Mouse (Mus musculus) ovary, postnatal 14 days (tissue): ENCODE measurements around the gene Zfp13.
A peak's percentile ranks its signal among the peaks of the same experiment; 100 is the strongest.
"Not testable (repeated sequence)": the region's sequence is repeated elsewhere in the genome, so short reads cannot be mapped to it uniquely, and the experiment has no call there.

Source experiments
- DNase-seq: peaks from one replicate; pipeline ENCODE4 v3.0.0; 2022; ENCODE audit warnings: low spot score

Gene Zfp13

DNA sequence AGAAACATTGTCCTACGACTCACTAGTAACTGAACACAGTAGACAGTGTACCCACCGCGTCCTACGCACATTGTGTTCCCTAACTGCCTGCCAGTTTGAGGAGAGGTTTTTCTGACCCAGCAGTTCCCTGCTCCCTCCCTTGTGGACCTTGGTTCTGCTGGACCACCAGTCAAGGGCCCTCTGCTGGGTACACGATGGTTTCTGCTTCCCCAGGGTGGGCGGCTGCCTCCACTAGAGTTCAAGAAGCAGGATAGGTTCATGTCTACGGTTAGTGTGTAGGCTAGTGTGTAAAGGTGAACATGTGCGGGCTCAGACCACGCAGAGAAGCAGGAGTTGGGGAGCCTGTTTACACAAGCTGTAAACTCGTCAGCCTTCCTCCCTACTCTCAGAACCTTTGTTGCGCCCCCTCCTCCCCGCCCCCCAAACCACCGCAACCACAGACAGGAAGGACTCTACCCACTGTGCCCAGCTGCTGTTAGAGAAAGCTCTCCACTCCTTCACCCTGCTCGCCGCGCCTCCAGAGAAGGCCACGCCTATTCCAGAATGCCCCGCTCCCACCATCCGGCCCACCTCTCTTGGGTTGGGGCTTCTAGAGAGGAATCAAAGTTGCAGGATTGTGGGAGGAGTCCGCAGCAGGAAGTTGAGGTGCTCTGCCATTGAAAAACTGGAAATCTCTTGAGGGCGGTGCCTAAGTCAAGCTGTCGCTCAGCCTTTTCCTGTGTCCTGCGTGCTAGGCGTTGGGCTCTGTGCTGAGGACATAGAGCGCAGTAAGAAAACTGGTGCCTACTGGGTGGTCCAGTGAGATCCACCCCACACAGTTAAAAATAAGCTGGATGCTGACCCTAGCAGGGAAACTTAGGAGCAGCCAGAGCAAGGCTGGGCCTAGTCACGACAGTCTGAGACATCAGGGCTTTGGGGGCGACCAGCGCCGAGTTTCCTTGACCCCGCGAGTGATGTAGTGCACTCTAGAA is at the start of gene Zfp13:
Gene Zfp13 (minus strand): TSS at position 906 of the 971 bp plus-strand sequence.
- DNase-seq, result peak; percentile 72

DNA sequence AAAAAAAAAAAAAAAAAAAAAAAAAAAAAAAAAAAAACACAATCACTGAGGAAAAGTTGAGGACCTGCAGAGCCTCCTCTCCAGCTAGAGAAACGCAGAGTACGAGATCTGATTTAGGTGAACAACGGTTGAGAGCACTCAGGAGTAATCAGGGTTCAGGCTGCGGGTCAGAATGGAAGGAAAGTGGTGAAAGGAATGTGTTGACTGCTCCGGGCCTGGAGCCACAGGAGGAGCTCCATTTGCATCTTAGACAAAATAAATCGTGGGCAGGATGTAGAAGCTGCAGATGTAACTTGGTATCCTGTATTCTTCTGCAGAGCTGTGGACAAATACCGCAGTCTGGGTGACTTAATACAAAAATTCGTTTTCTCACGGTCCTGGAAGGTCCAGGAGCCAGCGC is 46.6 kb upstream of the Zfp13 start:
- no peak for DNase-seq

DNA sequence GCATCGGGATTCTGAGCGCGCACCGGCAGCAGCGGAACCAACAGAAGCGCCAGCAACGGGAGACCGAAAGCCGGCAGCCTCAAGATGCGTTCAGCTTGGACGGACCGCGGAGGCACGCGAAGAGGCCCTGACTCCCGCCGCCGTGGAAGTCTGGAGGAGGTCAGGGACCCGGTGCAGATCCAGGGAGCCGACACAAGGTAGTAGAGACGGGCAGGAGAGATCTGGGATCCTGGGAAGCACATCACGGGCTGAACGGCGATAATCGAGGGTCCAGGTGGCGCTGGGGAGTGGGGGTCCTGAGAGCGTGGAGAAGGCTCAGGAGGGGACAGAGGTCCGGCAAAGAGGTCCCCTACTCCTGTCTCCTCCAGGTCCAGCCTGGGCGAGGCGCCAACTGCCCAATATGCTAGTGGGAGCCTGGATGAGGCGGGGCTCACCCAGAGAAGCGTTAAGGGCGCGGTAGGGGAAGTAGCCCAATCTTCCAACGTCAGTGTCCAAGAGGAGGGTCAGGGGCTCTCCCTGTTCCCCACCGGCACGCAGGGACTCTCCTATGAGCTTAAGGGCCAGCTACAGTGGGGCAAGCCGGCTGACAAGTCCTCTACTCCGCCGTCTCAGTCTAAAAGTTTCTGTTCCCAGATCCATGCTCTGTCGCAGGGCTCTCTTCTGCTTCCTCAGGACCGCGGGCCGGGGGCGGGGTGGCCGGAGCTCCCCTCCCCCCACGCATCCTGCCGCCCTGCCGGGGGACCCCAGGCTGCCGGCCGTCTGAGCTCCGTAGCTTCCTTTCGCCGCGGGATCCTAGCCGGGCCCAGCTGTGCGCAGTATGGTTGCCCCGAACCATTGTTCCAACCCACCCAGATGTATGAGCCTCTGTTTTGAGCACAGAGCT is 45.6 kb upstream of the Zfp13 start, which contains the start of gene Mmp25:
Gene Mmp25 (minus strand): TSS at position 665 of the 883 bp plus-strand sequence.
- DNase-seq, result no peak

DNA sequence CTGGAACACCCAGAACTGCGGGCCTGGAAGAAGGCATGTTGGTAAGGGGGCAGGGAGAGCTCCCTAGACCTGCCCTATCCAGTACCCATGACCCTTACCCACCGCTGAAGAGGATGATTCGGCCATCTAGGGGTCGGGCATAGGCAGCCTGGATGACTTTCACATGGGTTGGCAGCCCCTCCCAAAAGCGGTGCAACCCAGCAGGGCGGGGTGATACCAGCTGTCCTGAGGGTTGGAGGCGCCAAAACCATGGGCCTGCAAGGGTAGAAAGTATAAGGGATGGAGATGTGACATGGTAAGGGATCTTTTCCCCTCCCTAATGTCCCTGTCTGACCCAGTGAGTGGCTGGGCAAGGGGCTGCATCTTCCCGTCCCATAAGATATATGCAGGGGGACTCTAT is 32.0 kb upstream of the Zfp13 start:
- no peak for DNase-seq

DNA sequence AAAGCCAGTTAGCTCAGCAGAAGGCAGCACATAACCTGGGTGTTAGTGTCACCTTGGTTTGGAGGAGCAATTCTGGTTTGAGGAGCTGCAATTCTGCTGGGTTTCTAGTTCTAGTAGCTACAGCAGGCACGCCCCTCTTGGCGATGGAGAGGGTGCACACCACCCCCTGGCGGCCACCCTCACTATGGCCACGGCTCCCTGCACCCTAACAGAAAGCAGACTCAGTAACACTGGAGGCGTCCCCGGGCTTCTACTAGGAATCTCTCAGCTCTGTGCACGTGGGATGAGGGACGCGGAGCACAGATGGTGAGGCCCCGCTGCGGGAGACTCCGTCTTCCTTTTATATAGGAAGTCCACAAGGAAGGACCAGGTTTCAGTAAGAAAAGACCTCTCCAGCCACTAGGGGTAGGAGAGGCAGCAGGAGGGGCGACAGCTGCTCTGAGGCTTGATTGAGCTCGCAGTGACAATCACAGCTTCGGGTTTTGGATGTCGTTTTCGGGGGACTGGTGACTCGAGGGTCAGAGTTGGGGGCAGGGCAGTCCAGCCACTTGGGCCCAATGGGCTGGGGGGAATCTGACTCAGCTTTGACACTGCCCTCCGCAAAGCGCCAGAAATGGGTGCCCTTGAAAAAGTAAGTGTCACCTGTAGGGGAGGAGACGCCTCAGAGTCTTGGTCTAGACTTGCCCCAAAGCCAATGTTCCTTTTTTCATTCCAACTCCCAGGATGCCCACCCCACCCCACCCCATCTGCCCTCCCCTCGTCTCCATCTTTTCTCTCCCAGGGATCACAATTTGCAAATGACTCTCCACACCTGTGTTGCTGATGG is 31.1 kb upstream of the Zfp13 start:
- peak; percentile 82 for DNase-seq

DNA sequence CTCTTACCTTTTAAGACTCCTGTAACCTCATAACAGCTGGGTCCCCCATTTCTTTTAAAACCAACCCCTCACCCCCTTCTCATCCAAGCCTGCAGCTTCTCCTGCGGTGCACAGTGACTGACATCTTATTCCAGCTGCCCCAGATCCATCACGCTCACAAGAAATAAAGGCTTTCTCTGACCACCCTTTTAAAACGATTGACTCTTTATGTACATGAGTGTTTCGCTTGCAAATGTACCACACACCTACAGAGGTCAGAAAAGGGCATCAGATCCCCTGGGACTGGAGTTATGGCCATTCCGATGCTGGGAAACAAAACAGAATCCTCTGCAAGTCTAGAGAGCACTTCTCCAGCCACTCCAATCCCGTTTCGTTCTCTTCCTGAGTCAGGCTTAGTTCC is 28.5 kb upstream of the Zfp13 start:
- no peak for DNase-seq

DNA sequence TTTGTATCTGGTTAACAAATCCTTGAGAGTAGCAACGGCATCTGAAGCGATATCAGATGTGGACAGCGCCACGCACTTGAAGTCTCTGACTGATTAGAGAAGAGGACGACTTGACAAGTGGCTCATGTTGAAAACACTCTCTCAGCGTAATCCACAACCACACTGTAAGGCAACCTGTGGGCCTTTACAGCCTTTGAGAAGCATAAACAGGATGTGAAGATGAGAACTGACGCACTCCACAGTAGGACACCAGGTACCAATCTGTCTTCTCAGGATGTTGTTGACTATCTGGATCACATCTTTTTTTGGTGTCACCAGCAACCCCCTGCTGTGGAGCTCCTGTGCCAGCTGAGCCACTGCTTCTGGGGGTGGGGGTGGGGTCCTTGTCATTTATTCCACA is 21.1 kb upstream of the Zfp13 start:
- DNase-seq, result no peak

DNA sequence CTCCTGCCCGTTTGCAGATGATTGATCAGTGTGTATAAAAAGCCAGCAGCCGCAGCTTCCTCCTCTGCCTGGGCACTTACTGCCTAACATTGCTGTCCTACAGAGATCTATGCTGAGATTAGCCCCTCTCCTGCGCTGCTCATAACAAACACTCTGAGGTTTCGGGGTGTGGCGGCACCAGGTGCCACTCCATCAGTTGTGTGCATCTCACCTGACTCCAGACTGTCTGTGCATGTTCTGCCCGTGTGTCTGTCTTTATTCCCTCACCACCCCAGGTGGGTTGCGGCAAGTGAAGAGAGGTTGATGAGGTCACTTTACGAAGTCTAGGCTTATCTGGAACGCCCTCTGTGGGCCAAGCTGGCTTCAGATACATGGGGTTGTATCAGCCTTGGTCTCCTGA is 17.8 kb upstream of the Zfp13 start:
- DNase-seq, result no peak

DNA sequence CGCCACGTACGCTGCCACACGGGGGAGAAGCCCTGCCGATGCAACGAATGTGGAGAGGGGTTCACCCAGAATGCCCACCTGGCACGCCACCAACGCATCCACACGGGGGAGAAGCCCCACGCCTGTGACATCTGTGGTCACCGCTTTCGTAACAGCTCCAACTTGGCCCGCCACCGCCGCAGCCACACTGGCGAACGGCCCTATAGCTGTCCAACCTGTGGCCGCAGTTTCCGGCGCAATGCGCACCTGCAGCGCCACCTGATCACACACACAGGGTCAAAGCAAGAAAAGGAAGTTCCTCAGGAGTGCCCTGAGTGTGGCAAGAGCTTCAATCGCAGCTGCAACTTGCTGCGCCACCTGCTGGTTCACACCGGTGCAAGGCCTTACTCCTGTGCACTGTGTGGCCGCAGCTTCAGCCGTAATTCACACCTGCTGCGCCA is 11.1 kb upstream of the Zfp13 start:
- DNase-seq, result no peak

DNA sequence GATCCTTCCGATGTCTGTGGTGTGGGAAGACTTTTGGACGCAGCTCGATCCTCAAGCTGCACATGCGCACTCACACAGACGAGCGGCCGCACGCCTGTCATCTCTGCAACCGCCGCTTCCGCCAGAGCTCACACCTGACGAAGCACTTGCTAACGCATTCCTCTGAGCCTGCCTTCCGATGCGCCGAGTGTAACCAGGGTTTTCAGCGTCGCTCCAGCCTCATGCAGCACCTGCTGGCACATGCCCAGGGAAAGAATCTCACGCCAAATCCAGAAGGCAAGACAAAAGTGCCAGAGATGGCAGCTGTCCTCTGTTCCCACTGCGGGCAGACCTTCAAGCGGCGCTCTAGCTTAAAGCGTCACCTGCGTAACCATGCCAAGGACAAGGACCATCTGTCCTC is 10.3 kb upstream of the Zfp13 start:
- DNase-seq, result no peak

DNA sequence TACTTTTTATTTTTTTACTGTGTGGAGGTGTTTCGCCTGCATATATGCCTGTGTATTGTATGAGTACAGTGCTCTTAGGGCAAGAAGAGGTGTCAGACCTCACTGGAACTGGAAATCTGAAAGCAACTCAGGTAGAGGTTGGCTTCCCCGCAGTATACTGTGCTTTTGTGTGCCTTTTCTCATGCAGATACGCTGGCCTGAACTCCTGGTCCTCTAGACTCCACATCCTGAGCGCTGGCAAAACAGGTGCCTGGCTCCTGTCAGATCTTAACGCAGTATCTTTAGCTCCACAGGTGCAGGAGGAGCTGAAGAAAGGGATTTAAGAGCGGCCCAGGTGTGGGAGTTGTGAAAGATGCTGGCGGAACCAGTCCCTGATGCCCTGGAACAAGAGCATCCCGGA is 5.9 kb upstream of the Zfp13 start:
- DNase-seq, result no peak

DNA sequence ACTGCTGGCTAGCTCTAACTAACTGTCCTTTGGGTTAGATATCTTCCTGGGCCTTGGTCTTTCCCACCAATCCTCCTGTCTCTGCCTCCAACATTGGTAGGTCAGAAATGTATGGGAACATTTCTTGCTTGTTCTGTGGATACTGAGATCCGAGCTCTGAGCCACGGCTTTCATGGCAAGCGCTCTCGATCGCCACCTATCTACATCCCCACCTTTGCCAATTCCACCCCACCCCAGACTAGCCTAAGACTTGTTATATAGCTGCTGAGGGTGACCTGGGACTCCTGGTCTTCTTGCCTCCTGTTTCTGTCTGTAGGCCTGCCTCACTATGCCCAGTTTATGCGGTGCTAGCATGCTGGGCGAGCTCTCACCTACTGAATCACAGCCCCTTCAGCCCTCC is 5.1 kb upstream of the Zfp13 start:
- no peak for DNase-seq

DNA sequence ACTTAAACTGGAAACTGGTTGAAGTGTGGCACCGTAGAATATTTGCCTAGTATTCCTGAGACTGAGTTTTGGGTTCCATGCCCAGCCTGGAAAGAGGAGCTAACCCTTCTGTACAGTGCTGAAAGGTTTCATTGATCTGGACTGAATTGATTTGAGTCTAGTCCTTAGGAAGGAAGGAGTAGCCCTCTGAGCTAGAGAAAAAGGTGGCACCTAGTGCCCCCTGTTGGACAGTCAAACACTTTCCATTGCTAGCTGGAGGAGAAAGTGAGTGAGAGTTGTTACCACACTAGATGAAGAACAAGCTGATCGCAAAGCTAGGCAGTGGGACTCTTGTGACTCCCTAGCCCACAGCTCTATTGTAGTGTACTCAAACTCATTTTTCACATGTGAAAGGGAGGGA is 4.3 kb upstream of the Zfp13 start:
- no peak for DNase-seq

DNA sequence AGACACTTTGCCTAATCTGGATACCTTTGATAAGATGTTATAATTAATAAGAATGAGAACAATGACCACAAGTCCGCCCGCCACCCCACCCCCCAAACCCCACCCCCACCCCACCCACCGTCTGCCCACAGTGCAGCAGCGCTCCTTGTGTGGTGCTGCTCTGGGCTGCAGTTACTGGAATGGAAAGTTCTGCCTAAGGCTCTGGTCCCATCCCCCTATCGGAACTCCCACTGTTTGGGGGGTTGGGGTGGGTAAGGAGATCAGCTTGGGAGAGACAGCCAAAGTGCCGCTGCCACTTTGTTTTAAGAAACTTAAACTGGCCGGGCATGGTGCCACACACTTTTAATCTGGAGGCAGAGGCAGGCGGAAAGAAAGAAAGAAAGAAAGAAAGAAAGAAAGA is 3.8 kb upstream of the Zfp13 start:
- no peak for DNase-seq

DNA sequence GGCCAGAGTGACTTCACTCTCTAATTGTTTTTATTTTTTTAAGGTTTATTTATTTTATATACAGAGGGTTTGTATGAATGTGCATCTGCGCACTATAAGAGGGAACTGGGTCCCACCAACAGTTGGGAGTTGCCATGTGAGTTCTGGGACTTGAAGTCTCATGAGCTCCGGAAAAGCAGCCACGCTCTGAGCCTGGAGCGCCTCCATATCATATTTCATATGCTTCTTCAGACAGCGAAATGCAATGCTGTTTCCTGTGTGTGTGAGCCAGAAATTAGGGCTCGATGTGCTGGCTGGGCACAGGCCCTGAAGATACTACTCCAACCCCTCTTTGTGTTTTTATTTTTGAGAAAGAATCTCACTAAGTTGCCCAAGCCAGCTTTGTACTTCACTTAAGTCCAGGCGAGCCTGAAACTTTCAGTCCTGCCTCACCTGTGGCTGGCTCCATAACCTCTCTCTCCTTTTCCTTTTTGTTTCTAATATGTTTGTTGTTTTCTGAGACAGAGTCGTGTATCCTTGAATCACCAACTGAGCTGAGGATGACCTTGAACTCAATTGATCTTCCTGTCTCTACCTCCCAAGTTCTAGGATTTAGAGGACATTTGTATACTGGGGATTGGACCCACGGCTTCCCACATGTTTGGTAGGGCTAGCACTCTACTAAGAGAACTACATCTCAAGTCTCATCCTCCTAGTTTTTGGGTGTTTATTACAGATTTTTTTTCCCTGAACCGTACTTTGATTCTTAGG is 2.7 kb upstream of the Zfp13 start:
- DNase-seq, result no peak

DNA sequence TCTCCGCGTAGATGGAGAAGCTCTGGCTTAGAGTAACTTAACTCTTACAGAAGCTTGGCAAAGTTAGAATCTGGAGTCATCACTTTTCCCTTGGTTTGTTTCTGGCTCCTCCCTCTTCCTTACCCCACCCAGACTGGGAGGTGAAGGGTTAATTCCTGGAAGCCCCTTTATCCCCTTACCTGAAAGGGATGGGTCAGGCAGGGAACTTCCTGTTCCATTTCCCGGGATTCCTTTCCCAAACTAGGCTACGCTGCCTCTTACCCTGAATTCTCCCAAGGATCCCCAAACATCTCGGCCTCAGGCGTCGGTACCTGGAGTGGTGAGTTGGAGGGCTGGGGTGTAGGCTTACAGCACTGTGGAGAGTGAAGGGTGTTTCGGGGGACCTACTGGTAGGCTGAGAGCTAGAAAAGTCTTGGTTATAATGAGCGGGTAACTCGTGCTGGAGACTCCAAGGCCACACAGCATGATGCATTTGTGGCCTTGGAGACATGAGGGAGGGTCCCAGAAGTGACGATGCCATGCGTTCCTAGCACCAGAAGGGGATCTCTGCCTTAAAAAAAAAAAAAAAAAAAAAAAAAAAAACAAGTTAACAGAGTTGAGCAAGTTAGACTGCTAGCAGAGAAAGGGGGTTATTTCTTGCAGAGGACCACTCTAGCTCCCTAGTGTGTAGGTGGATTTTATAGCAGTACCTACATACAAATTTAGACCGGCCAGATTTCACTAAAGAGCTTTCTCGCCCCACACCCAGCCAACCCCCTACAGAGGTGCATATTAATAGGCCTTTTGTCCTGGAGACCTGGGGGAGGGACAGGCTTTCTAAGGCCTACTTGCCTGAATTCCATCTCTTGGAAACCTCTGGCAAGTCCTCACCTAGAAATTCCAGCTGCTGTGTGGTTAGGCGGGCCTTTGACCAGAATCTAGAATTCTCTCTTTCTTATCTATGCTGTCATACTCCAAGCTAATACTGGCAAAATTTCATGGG is 1.6 kb upstream of the Zfp13 start, which contains the start of gene Zscan10:
Gene Zscan10 (plus strand): TSS at position 216 of the 982 bp plus-strand sequence.
- no peak for DNase-seq

DNA sequence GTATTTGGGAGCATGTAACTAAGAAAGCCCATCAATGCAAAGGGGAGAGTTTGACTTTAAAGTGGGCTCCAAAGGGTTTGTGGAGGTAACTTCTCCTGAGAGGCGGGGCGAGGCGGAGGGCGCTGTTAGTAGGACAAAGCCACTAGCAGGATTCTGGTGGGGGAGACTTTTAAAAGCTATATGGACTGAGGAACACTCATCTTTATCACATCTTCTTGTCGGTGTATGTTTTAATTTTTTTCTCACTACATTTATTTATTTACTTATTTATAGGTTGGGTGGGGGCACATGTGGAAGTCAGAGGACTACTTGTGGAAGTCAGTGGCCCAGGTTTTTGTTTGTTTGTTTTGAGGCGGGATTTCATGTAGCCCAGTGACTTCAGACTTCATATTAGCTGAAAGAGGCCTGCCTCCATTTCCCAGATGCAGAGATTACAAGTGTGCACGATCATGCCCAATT is 347 bp upstream of the Zfp13 start:
- no peak for DNase-seq

DNA sequence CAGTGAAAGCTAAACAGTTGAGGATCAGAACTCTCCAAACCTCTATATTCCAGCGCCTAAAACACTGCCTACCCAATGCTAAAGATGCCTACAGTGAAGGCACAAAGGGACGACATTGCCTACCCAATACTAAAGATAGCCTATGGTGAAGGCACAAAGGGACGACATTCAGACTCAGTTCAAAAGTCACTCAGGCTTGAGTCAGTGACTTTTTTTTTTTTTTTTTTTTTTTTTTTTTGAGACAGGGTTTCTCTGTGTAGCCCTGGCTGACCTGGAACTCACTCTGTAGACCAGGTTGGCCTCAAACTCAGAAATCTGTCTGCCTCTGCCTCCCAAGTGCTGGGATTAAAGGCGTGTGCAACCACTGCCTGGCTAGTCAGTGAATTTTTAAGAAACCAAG is 4.1 kb downstream of the Zfp13 start:
- DNase-seq, result not testable (repeated sequence)

DNA sequence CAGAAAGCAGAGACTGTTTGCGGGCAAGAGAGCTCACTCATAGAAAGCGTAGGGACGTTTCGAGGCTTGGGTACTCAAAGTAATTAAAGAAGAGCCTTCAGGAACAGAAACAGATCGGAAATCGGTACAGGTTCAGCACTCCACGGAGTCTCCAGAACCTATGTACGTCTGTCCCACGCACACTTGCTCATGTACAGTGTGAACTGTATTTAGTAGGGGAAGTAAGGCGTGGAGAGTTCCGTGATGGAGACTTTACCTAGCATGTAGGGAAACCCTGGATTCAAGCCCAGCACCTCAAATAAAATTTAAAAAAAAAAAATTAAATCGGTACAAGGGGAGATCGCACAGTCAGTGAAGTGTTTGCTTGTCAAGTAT is 6.4 kb downstream of the Zfp13 start:
- DNase-seq, result no peak
